Mouse (Mus musculus) skeletal muscle tissue, adult 2 months (tissue): ENCODE results near the gene Fhit.

Source experiments
- DNase-seq: peaks from one replicate; pipeline ENCODE4 v3.0.0-alpha.2; 2012; ENCODE audit warnings: low read depth, low spot score

Gene Fhit

GRCm38 (mm10) chr14:9609120-9609519, 1552.7 kb downstream of the Fhit start:
- DNase-seq = no peak

DNA sequence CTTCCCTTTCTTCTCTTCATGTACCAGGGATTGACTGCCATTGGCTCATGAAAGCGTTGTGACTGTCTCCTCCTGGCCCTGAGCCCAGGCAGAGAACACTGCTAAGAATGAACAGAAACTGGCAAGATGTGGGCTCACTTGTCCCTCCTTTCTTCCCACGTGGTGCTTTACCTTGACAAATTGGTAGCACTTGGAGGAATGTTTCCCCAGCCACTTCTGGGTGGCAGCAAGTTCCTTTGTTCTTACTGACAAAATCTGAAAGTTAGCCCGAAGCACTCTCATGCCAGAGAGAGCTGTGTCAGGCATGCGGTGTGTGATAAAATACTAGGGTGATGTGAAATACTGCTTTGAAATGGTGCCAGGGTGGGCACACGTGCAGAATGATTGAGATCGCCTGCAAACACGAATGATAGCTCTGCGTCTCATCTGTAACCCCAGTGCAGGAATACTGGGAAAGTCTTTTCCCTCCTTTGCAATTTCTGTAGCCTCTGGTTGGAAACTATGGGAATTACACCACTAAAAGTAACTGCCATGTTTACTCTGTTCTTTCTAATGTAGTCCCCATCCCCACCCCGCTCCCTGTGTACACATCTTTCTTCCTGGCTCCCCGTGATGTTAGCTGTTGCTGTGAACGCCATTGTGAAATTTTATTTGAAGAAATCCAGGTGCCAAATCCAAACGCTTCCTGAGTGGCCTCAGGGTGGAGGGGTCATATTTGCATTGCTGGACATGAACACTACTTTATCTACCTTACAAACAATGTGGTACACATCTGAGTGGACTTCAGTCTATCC, 1555.1 kb downstream of the Fhit start:
- no peak for DNase-seq

DNA sequence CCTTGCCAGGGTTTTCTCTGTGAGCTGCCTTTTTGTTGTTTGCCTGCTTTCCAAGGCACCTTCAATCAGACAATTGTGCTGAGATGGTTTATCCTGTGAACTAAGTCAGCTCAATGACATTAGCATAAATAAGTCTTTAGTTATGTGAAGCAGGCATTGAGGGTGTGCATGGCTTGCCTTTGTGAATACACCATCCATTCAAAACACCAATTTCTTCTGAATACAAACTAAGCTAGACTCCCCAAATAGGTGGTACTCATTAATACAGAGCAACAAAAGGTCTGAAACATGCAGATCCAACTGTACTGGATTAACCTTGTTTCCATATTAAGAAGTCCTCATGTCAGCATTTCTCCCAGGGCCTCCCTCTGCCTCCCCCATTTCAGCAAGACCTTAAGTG, 1561.6 kb downstream of the Fhit start:
- DNase-seq = no peak

DNA sequence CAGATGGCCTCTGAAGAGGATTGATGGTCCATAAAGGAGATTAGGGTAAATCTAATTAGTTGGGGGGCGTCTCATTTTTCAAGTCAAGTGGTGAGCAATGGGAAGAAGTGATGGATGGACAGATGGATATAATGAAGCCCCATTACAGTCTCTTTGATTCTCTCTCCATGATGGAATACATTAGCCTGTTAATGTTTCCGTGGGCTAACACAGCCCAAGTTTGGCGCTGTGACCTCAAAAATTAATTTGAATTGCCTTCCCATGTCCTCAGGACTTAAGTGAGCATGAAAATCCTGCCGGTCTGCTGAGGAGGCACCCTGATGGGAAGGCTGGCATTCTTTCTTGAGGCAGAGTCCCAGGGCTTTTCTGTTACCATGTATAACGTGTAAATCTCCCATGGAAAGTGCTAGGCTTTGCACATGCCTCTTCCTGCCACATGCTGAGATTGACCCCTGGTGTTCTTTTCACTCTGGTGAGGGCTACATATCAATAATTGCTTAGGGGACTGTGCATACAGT, 1564.3 kb downstream of the Fhit start:
- no peak for DNase-seq

DNA sequence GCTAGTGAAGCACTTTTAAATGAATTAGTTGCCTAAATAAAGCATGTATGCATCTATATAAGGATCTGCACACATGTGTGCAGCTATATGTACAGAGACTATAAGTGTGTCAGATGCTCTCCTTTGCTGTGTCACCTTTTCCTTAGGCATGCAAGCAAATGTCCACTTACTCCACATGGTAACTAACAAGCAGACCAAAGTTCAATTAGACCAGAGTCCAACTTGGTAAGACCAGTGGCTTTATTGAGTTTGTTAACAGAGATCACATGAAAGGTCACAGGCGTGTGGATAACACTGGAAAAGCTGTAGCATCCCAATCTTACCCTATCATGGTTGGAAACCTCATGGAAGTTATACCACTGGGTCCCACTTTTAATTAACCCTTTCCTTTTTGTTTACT, 1572.7 kb downstream of the Fhit start:
- no peak for DNase-seq

- no peak for DNase-seq
Measured at GRCm38 (mm10) chr14:9587900-9588299, 1573.9 kb downstream of the Fhit start.

DNA sequence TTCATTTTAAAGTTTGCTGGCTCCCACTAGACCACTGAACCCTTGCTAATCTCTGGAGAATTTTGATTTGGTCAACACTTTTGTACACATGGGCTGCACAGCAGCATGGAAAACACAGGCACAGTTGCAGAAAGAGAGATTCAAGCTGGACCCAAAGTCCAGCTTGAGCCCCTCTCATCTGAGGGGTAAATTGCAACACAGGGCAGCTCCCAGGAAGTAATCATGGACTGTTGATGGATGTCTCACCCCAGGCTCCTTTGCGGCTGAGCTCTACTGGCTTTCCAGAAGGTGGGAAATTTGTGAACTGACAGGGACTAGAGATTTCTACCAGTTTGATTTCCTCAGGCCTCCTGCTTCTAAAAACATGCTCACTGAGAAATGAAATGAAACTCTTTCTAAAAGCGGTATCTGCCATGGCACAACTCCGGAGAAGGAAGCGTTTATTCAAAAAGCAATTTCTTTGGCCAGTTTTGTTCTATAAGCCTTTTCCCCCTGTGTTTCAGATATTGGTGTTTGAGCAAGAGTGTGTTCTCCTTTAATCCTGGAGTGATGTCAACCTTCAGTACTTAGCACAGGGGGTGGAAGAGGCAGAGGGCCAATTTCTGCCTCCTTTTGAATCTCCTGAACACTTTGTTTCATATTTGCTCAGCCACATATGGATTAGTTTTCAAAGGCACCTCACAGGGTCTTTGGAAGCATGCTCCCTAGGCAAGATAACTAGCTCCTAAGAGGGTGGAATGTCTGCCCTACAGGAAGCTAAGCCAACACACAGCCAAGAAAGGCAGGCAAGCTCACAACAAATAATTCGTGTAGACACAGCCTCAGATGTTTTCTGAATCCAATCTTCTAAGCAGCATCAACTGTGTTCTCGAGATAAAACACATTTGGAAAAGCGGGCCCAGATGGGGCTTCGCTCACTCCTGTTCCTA, 1578.3 kb downstream of the Fhit start:
- DNase-seq = no peak

- no peak for DNase-seq
Measured at GRCm38 (mm10) chr14:9556333-9556732, 1605.5 kb downstream of the Fhit start.

- DNase-seq = no peak
Measured at GRCm38 (mm10) chr14:9555807-9556206, 1606.0 kb downstream of the Fhit start.

DNA sequence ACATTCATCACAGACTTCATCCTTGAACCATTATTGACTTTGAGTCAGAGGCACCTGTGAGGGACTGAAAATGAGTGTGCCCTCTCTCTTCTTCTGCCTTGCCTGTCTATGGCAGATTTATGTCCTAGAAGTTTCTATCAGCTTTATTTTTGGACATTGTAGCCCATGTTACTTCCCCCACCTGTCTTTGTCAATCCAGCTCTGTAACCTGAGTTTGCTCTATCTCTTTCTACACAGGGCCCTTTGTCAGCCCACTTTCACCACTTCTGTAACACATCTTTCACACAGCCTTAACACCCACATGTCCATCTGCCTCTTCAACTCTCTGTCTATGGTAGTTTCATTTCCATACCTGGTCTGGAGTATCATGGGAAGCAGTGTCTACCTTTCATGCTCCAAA, 1609.7 kb downstream of the Fhit start:
- no peak for DNase-seq

DNA sequence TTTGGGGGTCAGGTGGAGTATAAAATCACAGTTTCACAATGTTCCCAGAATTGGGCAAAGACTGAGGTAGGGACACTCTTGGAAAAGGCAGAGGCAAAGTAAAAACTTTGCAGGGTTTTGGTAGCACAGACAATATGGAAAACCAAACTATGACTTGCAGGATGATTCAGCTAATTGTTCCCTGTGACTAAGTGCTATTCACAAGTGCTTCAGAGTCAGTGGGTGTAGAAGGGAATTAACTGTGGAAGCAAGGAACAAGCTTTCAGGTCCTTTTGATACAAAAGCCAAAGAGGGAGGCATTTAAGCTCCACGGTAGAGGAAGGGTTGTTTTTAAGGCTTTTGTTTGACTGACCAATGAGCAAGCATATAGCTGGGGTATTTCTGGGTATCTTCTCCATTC, 1613.9 kb downstream of the Fhit start:
- DNase-seq = no peak

DNA sequence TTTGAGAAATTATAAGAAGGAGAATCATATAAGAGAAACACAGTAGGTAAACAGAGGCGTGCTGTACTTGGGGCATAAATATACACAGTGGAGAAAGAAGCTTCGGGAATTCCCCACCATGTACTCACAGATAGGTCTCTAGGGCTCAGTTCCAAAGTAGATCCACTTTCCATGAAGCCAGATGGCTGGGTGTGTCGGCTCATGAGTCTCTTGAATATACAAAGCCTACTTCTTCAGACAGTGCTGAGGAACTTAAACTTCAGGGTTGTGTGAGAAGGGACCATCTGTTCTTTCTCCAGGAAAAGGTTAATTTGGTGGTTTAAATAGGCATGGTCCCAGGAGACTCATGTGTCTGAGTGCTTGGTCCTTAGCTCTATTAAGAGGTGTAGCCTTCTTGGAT, 1617.5 kb downstream of the Fhit start:
- DNase-seq = no peak

GRCm38 (mm10) chr14:9535491-9535890, 1626.3 kb downstream of the Fhit start:
- no peak for DNase-seq

DNA sequence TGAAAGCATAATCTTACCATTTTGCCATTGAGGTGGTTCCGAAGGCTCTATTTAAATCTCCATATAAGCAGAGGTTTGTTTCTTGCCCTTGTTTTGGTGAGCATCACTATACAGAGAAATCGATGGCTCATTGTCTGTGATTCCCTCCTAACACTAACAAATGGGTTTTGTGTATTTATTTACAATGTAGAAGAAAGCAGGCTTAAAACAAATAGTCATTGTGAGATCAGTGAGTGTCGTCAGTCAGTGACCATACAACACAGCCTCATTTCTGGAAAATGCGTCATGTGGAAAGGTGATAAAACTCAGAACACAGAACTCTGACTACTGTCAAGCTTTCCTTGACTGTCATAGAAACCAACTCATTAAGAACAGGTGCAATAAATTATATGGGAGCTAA, 1632.6 kb downstream of the Fhit start:
- DNase-seq = no peak

DNA sequence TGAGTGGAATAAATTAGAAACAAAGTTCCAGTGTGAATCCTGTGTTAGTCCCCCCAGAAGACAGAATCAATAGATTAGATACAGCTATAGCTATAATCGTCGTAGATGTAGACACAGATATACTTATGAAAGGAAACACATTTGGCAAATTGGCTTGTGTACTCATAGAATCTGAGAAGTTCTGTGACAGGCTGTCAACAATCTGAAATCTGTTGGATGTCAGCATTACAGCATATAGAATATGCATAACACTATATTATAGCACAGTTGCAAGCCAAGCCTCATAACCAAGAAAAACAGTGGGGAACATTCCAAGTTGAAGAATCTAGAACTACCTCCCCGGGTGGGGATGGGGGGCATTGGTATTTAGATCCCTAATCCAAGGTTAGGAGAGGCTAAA, 1635.7 kb downstream of the Fhit start:
- DNase-seq = no peak

DNA sequence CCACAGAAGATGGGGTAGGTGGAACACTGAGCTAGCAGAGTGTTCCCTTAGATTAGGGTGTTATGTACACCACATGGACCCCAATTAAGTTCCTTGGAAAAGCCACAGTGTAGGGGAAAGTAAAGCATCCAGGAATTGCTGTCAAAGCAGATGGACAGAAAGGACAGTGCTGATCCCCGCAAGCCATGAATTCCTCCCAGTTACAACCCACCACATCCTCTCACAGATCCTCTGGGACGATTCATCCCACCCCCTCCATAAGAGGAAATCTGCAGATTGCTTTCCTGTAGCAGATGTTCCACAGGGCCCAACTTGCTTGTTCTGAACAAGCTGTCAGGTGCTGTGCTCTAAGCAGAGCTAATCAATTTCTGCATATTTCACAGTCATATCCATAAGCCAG, 1644.2 kb downstream of the Fhit start:
- no peak for DNase-seq

- DNase-seq = no peak
Measured at GRCm38 (mm10) chr14:9509678-9510077, 1652.2 kb downstream of the Fhit start.
